Mouse (Mus musculus) megakaryocyte, embryonic 14.5 days (primary cell): ENCODE measurements around the gene Micall2.

Experiments
- FLI1 ChIP-seq: IDR thresholded peaks from 2 replicates; pipeline ENCODE4 v1.6.1; 2012; ENCODE audit warnings: low read length, inconsistent platforms, mixed read lengths
- GATA1 ChIP-seq: IDR thresholded peaks from 3 replicates; pipeline ENCODE4 v1.6.1; 2012; ENCODE audit warnings: mixed read lengths, low read length, inconsistent platforms, borderline replicate concordance

GRCm38 (mm10) chr5:139694292-139694988 lies 41.7 kb downstream of the Micall2 start:
- no peak for TF ChIP-seq FLI1
- TF ChIP-seq GATA1: no peak
